Mouse (Mus musculus) liver, adult 2 months (tissue): Measurements from ENCODE around the gene Vav1.

Source experiments
- CTCF ChIP-seq: fragments of 200-500 bp; IDR thresholded peaks from 2 replicates; pipeline ENCODE4 v1.5.1; 2011; ENCODE audit warnings: low read depth, low read length, control low read depth
- POLR2A ChIP-seq: fragments of 200-500 bp; IDR thresholded peaks from 2 replicates; pipeline ENCODE4 v1.6.1; 2011; ENCODE audit warnings: low read length, control low read depth; ENCODE audit not compliant: insufficient read depth; ENCODE audit errors: extremely low read depth

DNA sequence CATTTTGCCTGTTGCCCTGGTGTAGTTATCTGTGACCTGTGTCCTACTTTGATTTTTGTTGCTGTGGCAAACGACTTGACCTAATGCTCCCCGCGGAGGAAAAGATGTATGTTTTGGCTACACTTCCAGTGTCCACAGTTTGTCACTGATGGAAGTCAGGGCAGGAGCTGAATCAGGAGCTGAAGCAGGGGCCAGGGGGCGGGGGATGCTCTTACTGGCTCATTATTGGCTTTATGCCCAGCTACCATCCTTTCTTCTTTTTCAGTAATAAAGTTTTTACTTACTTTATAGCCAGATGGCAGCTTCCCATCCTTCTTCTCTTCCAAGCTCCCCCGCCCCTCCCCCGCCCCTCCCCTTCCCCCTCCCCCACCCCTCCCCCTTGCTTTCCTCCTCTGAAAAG, 50.0 kb downstream of the Vav1 start:
- TF ChIP-seq CTCF = no peak
- TF ChIP-seq POLR2A = no peak
